Mouse (Mus musculus) G1E (cell line): Measurements from ENCODE around the gene Cd3eap.

Source experiments
- CTCF ChIP-seq: IDR thresholded peaks from 2 replicates; pipeline ENCODE4 v1.5.1; 2012; ENCODE audit warnings: low read depth, low read length, inconsistent platforms, mixed read lengths
- GATA2 ChIP-seq: IDR thresholded peaks from 2 replicates; pipeline ENCODE4 v1.6.1; 2012; ENCODE audit warnings: low read depth, low read length, inconsistent platforms, borderline replicate concordance
- TAL1 ChIP-seq: conservative IDR thresholded peaks from 2 replicates; pipeline ENCODE4 v1.6.1; 2012; ENCODE audit warnings: low read depth, low read length, inconsistent platforms, mixed read lengths

- TF ChIP-seq CTCF: no peak
- no peak for TF ChIP-seq TAL1
- no peak for TF ChIP-seq GATA2
Measured at GRCm38 (mm10) chr7:19338596-19338995, 20.7 kb downstream of the Cd3eap start.
